Mouse (Mus musculus): ENCODE results near the gene Prr19.

The Prr19 gene

GRCm38 (mm10) chr7:25275555-25276298, 25.5 kb upstream of the Prr19 start:
- DNase-seq = peak in 1 of 2 experiments; percentile 13

- DNase-seq = no peak
These were observed 23.8 kb upstream of the Prr19 start for GRCm38 (mm10) chr7:25277405-25277804.

DNA sequence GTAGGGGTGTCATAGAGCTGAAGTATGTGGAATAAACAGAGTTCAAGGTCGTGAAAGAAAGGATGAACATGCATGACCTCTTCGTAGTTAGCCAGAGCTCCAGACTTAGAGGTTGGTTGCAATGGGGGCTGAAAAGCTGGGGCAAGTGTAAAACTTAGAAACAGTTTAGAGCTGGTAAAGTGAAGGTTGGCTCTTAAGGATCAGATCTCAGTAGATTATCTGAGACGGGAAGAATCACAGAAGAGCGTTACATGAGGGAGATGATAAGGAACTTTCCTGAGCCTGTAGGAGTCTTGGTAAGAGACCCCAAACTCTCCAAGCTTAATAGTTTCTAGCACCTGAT, 23.2 kb upstream of the Prr19 start:
- no peak for DNase-seq

GRCm38 (mm10) chr7:25278341-25279075, 22.7 kb upstream of the Prr19 start:
- DNase-seq = peak; percentile 80 to 89

DNA sequence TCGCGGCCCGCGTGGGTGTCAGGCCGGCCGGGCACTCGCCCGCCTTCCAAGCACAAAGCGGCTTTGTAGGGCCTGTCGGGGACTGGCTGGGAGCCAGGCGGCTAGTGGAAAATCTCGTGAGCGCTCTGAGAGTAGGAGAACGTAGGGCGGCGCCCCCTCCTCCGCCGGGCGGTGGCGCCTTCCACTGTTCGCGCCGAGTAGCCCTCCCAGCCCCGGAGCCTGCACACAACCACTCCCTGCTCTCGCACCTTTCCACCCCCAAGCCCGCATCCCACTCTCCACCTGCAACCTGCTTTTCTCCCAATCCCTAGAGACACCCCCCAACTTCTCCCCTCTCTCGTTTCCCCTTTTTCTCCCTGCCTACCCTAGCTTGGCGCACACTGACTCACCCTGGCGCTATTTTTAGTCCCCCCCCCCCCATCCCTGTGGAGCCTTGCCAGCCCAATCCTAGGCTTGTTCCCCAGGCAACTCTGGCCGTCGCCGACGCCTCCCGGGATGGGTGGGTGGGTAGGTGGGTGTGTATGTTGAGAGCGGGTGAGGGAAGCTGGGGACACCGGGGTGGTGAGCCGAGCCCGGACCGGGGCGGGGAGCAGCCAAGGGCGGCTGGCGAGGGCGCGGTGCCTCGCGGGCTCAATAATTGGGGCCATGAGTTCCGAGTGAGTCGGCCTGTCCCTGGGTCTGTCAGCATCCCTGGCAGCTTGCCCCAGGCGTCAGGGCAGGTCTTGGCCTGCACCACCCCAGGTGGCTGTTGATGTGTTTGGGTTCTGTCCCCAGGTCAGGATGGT, 21.9 kb upstream of the Prr19 start:
- DNase-seq = peak; percentile 89 to 94

DNA sequence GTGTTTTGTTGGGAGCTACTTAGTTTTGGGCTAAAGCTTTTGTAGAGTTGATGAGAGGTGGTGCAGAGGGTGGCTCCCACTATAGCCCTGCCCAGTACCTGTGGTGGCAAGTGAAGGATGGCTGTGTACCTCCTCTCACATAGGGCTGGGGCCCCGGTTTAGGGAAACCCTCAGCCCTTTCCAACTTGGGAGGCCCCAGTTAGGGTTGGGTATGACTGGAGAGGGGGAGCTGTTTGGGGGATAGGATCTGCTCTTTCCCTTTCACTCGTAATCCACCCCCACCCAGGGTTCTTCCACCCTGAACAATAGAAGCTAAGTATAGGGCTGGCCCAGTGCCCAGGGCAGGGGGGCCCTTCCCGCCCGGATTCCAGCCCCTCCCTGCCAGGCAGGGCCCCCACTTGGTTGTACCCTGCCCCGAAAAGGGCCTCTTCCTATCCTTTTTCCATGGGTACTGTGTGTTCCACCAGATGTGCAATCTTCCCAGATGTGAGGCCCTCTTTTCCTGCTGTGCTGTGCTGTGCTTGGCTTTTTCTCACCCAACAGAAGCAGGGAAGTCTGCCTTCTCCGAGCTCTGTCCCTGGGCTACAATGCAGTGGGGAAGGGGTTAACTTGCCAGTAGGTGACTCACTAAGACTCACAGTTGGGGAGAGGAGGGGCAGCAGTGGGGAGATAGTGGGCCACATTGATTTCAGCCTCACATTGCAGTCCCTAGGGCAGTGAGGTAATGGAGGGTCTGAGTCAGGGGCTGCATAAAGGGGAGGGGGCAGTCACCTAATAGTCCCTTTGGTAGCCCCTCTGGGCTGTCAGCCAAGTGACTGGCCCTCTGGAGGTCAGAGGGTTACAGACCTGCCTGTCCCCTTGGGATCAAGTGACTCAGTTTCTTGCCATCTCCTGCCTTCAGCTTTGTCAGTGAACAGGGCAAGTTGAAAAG, 21.1 kb upstream of the Prr19 start:
- DNase-seq = peak; percentile 62 to 73

DNA sequence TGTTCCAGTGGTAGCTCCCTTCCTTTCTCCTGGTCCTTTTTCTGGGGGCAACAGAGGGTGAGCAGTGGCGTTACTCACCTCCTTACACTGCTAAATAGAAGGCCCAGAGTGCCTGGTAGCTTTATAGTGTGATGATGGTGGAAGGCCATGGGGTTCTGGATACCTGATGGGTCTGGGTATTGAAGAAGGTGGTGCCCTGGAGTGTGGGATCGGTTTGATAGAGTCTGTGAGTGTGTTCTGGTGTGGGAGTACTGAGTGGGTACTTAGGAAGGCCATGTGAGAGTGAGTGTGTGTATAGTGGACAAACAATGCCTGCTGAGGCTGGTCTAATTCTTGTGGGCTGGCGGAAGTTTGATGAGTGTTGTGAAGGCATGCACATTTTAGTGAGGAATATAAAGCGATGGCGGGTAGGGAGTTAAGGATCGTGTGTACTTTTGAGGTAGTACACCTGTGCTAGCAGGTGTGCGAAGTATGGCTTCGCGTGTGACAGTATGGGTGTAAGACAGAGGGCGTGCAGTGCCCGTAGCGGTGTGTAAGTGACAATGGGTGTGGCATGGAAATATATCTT, 20.0 kb upstream of the Prr19 start:
- no peak for DNase-seq

GRCm38 (mm10) chr7:25281734-25282601, 19.2 kb upstream of the Prr19 start:
- DNase-seq = peak; percentile 99

GRCm38 (mm10) chr7:25282731-25283211, 18.4 kb upstream of the Prr19 start:
- peak; percentile 60 to 78 for DNase-seq

GRCm38 (mm10) chr7:25283637-25284036, 17.6 kb upstream of the Prr19 start:
- peak in 1 of 2 experiments; percentile 16 for DNase-seq

GRCm38 (mm10) chr7:25284171-25284570, 17.0 kb upstream of the Prr19 start:
- no peak for DNase-seq

GRCm38 (mm10) chr7:25284766-25285165, 16.4 kb upstream of the Prr19 start:
- DNase-seq = peak in 1 of 2 experiments; percentile 33

DNA sequence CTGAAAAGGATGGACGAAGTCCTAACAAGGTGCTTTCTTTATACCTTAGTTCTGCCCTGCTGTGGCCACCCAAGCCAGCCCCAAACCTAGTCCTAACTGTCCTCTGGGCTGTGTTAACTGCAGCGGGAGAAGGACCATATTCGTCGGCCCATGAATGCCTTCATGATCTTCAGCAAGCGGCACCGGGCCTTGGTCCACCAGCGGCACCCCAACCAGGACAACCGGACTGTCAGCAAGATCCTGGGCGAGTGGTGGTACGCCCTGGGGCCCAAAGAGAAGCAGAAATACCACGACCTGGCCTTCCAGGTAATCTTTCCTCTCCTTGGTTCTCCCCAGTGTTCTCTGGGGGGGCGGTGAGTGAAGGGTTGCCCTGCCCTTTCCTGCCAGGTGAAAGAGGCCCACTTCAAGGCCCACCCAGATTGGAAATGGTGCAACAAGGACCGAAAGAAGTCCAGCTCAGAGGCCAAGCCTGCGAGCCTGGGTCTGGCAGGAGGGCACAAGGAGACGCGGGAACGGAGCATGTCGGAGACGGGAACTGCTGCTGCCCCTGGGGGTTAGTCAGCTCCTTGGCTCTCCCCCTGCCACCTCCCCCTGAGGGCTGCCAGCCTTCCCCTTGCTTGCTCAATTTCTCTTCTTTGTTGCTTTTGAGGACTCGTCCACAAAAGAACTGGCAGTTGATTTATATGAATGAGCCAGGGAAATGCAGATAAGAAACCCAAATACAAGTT, 15.5 kb upstream of the Prr19 start:
- no peak for DNase-seq

GRCm38 (mm10) chr7:25286989-25287388, 14.2 kb upstream of the Prr19 start:
- DNase-seq = peak in 1 of 2 experiments; percentile 8

- no peak for DNase-seq
These were observed 13.2 kb upstream of the Prr19 start for GRCm38 (mm10) chr7:25288011-25288410.

DNA sequence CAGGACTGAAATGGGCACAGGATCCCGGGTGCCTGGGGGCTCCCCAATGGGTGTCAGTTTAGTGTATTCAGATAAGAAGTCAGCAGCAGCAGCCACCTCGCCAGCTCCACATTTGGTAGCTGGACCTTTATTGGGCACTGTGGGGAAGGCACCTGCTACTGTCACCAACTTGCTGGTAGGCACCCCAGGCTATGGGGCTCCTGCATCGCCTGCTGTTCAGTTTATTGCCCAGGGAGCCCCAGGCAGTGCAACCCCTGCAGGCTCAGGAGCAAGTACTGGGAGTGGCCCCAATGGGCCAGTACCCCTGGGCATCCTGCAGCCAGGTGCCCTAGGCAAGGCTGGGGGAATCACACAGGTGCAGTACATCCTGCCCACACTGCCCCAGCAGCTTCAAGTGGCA, 12.5 kb upstream of the Prr19 start:
- DNase-seq = no peak

GRCm38 (mm10) chr7:25289925-25290324, 11.3 kb upstream of the Prr19 start:
- no peak for DNase-seq

DNA sequence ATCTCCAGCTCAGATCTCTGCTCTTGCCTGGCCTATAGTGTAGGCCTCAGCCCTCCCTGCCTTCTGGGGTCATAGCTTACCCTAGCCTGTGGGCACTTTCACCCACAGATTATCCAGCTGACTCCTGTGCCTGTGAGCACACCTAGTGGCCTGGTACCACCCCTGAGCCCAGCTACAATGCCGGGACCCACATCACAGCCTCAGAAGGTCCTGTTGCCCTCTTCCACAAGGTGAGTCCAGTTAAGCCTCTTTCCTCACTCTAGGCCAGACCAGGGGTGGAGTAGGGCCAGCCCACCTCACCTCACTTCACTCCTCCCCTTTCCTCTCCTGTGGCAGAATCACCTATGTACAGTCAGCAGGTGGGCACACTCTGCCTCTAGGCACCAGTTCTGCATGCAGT, 10.7 kb upstream of the Prr19 start:
- no peak for DNase-seq

GRCm38 (mm10) chr7:25290911-25291310, 10.3 kb upstream of the Prr19 start:
- peak; percentile 74 to 79 for DNase-seq

GRCm38 (mm10) chr7:25292107-25292506, 9.1 kb upstream of the Prr19 start:
- peak in 1 of 2 experiments; percentile 27 for DNase-seq
